8 mouse cellular contexts compared by ENCODE assay signal in genomic region chrX:103563531-103564246, GRCm38 (mm10).
A peak's percentile ranks its signal among the peaks of the same experiment; 100 is the strongest.
DNase-seq lines count a peak whose midpoint lies in the region; ATAC-seq and TF ChIP-seq lines count a peak whose summit lies in the region.

No protein-coding gene starts in this region.

- peaks cover 9% of the 10 kb centered on the region; the same call in 1 of the 2 replicates for H3K4me1 ChIP-seq in hindbrain, embryonic 14.5 days (replicated peaks; ENCODE audit: control insufficient read depth, insufficient read depth, low read length)
- peaks cover 10% of the 10 kb centered on the region; the same call in 1 of the 2 replicates for H3K4me1 ChIP-seq in midbrain, embryonic 14.5 days (ENCODE audit: control insufficient read depth, insufficient read depth, low read length)
- no peaks in the 10 kb centered on the region for H3K4me1 ChIP-seq in stomach, postnatal 0 days (replicated peaks; ENCODE audit: control insufficient read depth, insufficient read depth)

- H3K4me2 ChIP-seq in hindbrain, embryonic 14.5 days (replicated peaks), result peak overlapping the region; percentile 10; the same call in 1 of the 2 replicates
- 0 out of 2 replicates have a peak overlapping the region, but pooled peaks have one; percentile 12 for H3K4me2 ChIP-seq in midbrain, embryonic 14.5 days (ENCODE audit: low read length)
- H3K4me2 ChIP-seq in stomach, postnatal 0 days (replicated peaks; ENCODE audit: low read depth), result no peak overlapping the region

- TF ChIP-seq CTCF in stomach, postnatal 0 days (IDR thresholded peaks at IDR 0.05; ENCODE audit: low read depth), result no peak; the same call in 1 of the 2 replicates

- no peaks in the 10 kb centered on the region for H3K27me3 ChIP-seq in hindbrain, embryonic 14.5 days (ENCODE audit: control insufficient read depth, insufficient read depth, low read length)
- H3K27me3 ChIP-seq in midbrain, embryonic 14.5 days (ENCODE audit: control insufficient read depth, insufficient read depth, low read length), result no peaks in the 10 kb centered on the region
- no peaks in the 10 kb centered on the region for H3K27me3 ChIP-seq in stomach, postnatal 0 days (ENCODE audit: control insufficient read depth, insufficient read depth, low read length)

- peak; percentile 52 for DNase-seq in adrenal gland, adult 8-10 months
- peak; percentile 81 for DNase-seq in cerebellum, adult 11-12 months
- DNase-seq in gastrocnemius, adult 18-20 months (ENCODE audit: low spot score), result peak; percentile 36
- DNase-seq in hindbrain, embryonic 14.5 days (ENCODE audit: low spot score), result peak; percentile 86
- peak; percentile 79 for DNase-seq in left cerebral cortex, adult 11 months (ENCODE audit: low spot score)
- peak; percentile 89 for DNase-seq in midbrain, embryonic 14.5 days
- DNase-seq in stomach, postnatal 0 days (ENCODE audit: low spot score), result peak; percentile 56
- no peak for DNase-seq in embryo, embryonic 10 days (ENCODE audit: low spot score)

- H3K9ac ChIP-seq in hindbrain, embryonic 14.5 days, result no peak overlapping the region
- no peak overlapping the region for H3K9ac ChIP-seq in midbrain, embryonic 14.5 days (replicated peaks; ENCODE audit: low read length)
- no peak overlapping the region for H3K9ac ChIP-seq in stomach, postnatal 0 days (ENCODE audit: low read length)

- H3K27ac ChIP-seq in hindbrain, embryonic 14.5 days, result peak overlapping the region; percentile 75
- H3K27ac ChIP-seq in midbrain, embryonic 14.5 days (replicated peaks; ENCODE audit: low read depth, low read length), result peak overlapping the region; percentile 70
- H3K27ac ChIP-seq in stomach, postnatal 0 days (replicated peaks), result peak overlapping the region; percentile 8; the same call in 1 of the 2 replicates

- no peak overlapping the region for H3K4me3 ChIP-seq in hindbrain, embryonic 14.5 days (replicated peaks; ENCODE audit: low read length)
- no peak overlapping the region for H3K4me3 ChIP-seq in midbrain, embryonic 14.5 days (replicated peaks; ENCODE audit: low read depth, low read length)
- no peak overlapping the region for H3K4me3 ChIP-seq in stomach, postnatal 0 days (ENCODE audit: low read depth, low read length)

- no peaks in the 10 kb centered on the region for H3K36me3 ChIP-seq in hindbrain, embryonic 14.5 days (replicated peaks; ENCODE audit: control insufficient read depth, insufficient read depth)
- H3K36me3 ChIP-seq in midbrain, embryonic 14.5 days (ENCODE audit: control insufficient read depth, insufficient read depth, low read length), result no peaks in the 10 kb centered on the region
- H3K36me3 ChIP-seq in stomach, postnatal 0 days (ENCODE audit: control insufficient read depth, insufficient read depth, low read length), result no peaks in the 10 kb centered on the region

- WGBS in hindbrain, embryonic 14.5 days, result 33% methylated on average over 8 of the region's 8 CpGs
- whole genome bisulfite sequencing in midbrain, embryonic 14.5 days, result 36% methylated on average over 8 of the region's 8 CpGs
- WGBS in stomach, postnatal 0 days, result 40% methylated on average over 8 of the region's 8 CpGs

- no peak for TF ChIP-seq EP300 in stomach, postnatal 0 days (optimal IDR thresholded peaks at IDR 0.05)

- ATAC-seq in hindbrain, embryonic 14.5 days (ENCODE audit: low FRiP score), result peak; percentile 97
- ATAC-seq in midbrain, embryonic 14.5 days (ENCODE audit: low FRiP score, low TSS enrichment), result peak; percentile 94
- peak; percentile 72 for ATAC-seq in stomach, postnatal 0 days (ENCODE audit: low FRiP score, low TSS enrichment)

- no peaks in the 10 kb centered on the region for H3K9me3 ChIP-seq in hindbrain, embryonic 14.5 days (ENCODE audit: control insufficient read depth, low read length)
- H3K9me3 ChIP-seq in midbrain, embryonic 14.5 days (ENCODE audit: control insufficient read depth, low read length), result no peaks in the 10 kb centered on the region
- no peaks in the 10 kb centered on the region for H3K9me3 ChIP-seq in stomach, postnatal 0 days (ENCODE audit: control insufficient read depth, low read length)

Comparison
In these comparisons a context has a peak if more than half of its experiments do, and no peak if none do; other contexts are left out.
1. H3K27ac ChIP-seq: peak in every context shown above with its lines; median percentile 75 in hindbrain, embryonic 14.5 days; 70 in midbrain, embryonic 14.5 days; 8 in stomach, postnatal 0 days.